22 mouse cellular contexts compared by ENCODE assay signal in genomic region chr6:38055471-38056330, GRCm38 (mm10). TPM values are rescaled to one million over a fixed set of nuclear protein-coding genes. Genes with fewer than 3 reads are reported as not detected.
DNase-seq lines count a peak whose midpoint lies in the region; ATAC-seq and TF ChIP-seq lines count a peak whose summit lies in the region.
"Had no signal": no experiment of that assay in that cellular context is flagged by ENCODE, and none has a peak within 500 bp of the region (broad histone marks: within the 10 kb centered on the region; RNA-seq: fewer than 3 reads in every experiment).

No protein-coding gene starts in this region.

- TF ChIP-seq RAD21 in CH12.LX (IDR thresholded peaks at IDR 0.05; ENCODE audit: low read depth, low read length), result no peak

- H3K36me3 ChIP-seq in kidney, embryonic 15.5 days, result no peaks in the 10 kb centered on the region
- H3K36me3 ChIP-seq in CH12.LX (replicated peaks in 1 of 2; ENCODE audit: control insufficient read depth in 1 of 2, insufficient read depth in 1 of 2, low read length in 1 of 2), result no peaks in the 10 kb centered on the region
- no peaks in the 10 kb centered on the region for H3K36me3 ChIP-seq in midbrain, embryonic 14.5 days (ENCODE audit: control insufficient read depth, insufficient read depth, low read length)
- H3K36me3 ChIP-seq: midbrain, embryonic 15.5 days had no signal

- no peak for ATAC-seq in kidney, embryonic 15.5 days (replicated peaks; ENCODE audit: low FRiP score)
- ATAC-seq in midbrain, embryonic 14.5 days (ENCODE audit: low FRiP score, low TSS enrichment), result no peak
- ATAC-seq: activated CD4-positive, CD25-positive, alpha-beta regulatory T cell, adult 4 months; forebrain, postnatal 0 days; hindbrain, embryonic 16.5 days; midbrain, embryonic 15.5 days had no signal

- H3K4me3 ChIP-seq in kidney, embryonic 15.5 days (replicated peaks), result no peak overlapping the region
- no peak overlapping the region for H3K4me3 ChIP-seq in CH12.LX (replicated peaks in 1 of 3; ENCODE audit: low read depth in 2 of 3, low read length in 2 of 3, poor library complexity in 1 of 3)
- H3K4me3 ChIP-seq in midbrain, embryonic 14.5 days (replicated peaks; ENCODE audit: low read depth, low read length), result no peak overlapping the region
- H3K4me3 ChIP-seq: erythroblast, embryonic 14.5 days; left cerebral cortex, adult 2 months; midbrain, embryonic 15.5 days had no signal

- DNase-seq in adrenal gland, postnatal 10 days, result peak; percentile 42
- no peak for DNase-seq in adrenal gland, adult 8-10 months
- peak; percentile 48 to 61 for DNase-seq in kidney, adult 8-10 months
- no peak for DNase-seq in CH12.LX (ENCODE audit: extremely low read depth)
- DNase-seq in induced T-regulatory cell, adult 2 months (ENCODE audit: low read depth), result peak; percentile 30
- DNase-seq in thymus, postnatal 10 days (ENCODE audit: low spot score in 2 of 2), result no peak
- no peak for DNase-seq in midbrain, embryonic 14.5 days
- DNase-seq: cerebellum, adult 8-10 months; forebrain, postnatal 0 days; gastrocnemius, postnatal 14 days; lung, embryonic 14.5 days had no signal

- dilution Hi-C loops in CH12.LX (cut with MboI; ENCODE audit: extremely low pct_ligation_motif_present, extremely low pct_unique_long_range_greater_than_20kb, low sequenced_read_pairs), result no loop called here

- no peak overlapping the region for H3K27ac ChIP-seq in kidney, embryonic 15.5 days
- no peak overlapping the region for H3K27ac ChIP-seq in CH12.LX (ENCODE audit: insufficient read depth, low read depth)
- H3K27ac ChIP-seq in midbrain, embryonic 14.5 days (replicated peaks; ENCODE audit: low read depth, low read length), result no peak overlapping the region
- H3K27ac ChIP-seq: left cerebral cortex, adult 2 months; macrophage; midbrain, embryonic 15.5 days had no signal

- H3K27me3 ChIP-seq in kidney, embryonic 15.5 days, result no peaks in the 10 kb centered on the region
- no peaks in the 10 kb centered on the region for H3K27me3 ChIP-seq in CH12.LX (replicated peaks)
- no peaks in the 10 kb centered on the region for H3K27me3 ChIP-seq in midbrain, embryonic 14.5 days (ENCODE audit: control insufficient read depth, insufficient read depth, low read length)
- H3K27me3 ChIP-seq: midbrain, embryonic 15.5 days had no signal

- no peak for TF ChIP-seq CTCF in CH12.LX (conservative IDR thresholded peaks at IDR 0.05 in 1 of 2, IDR thresholded peaks at IDR 0.05 in 1 of 2; ENCODE audit: low read depth in 2 of 2, low read length in 2 of 2)

- no peak overlapping the region for H3K4me2 ChIP-seq in kidney, embryonic 15.5 days
- peak overlapping the region; percentile 8 for H3K4me2 ChIP-seq in CH12.LX (ENCODE audit: insufficient read depth, low read depth, poor library complexity, severe bottlenecking)
- H3K4me2 ChIP-seq in midbrain, embryonic 14.5 days (ENCODE audit: low read length), result no peak overlapping the region
- H3K4me2 ChIP-seq: liver, embryonic 11.5 days; lung, embryonic 14.5 days; midbrain, embryonic 15.5 days had no signal

- H3K9ac ChIP-seq in kidney, embryonic 15.5 days, result no peak overlapping the region
- no peak overlapping the region for H3K9ac ChIP-seq in CH12.LX (ENCODE audit: insufficient read depth, low read depth)
- H3K9ac ChIP-seq in midbrain, embryonic 14.5 days (replicated peaks; ENCODE audit: low read length), result no peak overlapping the region
- H3K9ac ChIP-seq: forebrain, postnatal 0 days; lung, embryonic 14.5 days; midbrain, embryonic 15.5 days had no signal

- 82% methylated on average over 15 of the region's 15 CpGs for WGBS in kidney, embryonic 15.5 days
- 87% methylated on average over 15 of the region's 15 CpGs for WGBS in midbrain, embryonic 14.5 days

- no peak for TF ChIP-seq EP300 in CH12.LX (IDR thresholded peaks at IDR 0.05; ENCODE audit: low read length)

- H3K79me2 ChIP-seq in CH12.LX (replicated peaks; ENCODE audit: control insufficient read depth, extremely low read depth, insufficient read depth, poor library complexity, severe bottlenecking), result no peaks in the 10 kb centered on the region

- in situ Hi-C loops in CH12.LX (cut with MboI; ENCODE audit: low pct_ligation_motif_present, low pct_unique_long_range_greater_than_20kb, low sequenced_read_pairs), result loop anchor here (10.0 kb wide), 1 partner anchor 581 kb away; no protein-coding TSS in a partner anchor

- peaks cover 6% of the 10 kb centered on the region for H3K4me1 ChIP-seq in kidney, embryonic 15.5 days
- peaks cover 5 to 7% of the 10 kb centered on the region in 2 experiments for H3K4me1 ChIP-seq in CH12.LX (ENCODE audit: control insufficient read depth in 1 of 2, insufficient read depth in 2 of 2)
- H3K4me1 ChIP-seq in midbrain, embryonic 14.5 days (ENCODE audit: control insufficient read depth, insufficient read depth, low read length), result no peaks in the 10 kb centered on the region
- H3K4me1 ChIP-seq: midbrain, embryonic 15.5 days had no signal

- no peaks in the 10 kb centered on the region for H3K9me3 ChIP-seq in kidney, embryonic 15.5 days (replicated peaks)
- H3K9me3 ChIP-seq in CH12.LX (replicated peaks; ENCODE audit: low read length), result no peaks in the 10 kb centered on the region
- H3K9me3 ChIP-seq in midbrain, embryonic 14.5 days (ENCODE audit: control insufficient read depth, low read length), result no peaks in the 10 kb centered on the region
- H3K9me3 ChIP-seq: midbrain, embryonic 15.5 days had no signal

- no peak for TF ChIP-seq POLR2A in CH12.LX (IDR thresholded peaks at IDR 0.05; ENCODE audit: low read depth, low read length)

TF ChIP-seq in CH12.LX, 34 proteins besides CTCF, POLR2A, EP300 and RAD21:
- TF ChIP-seq BHLHE40 (IDR thresholded peaks at IDR 0.05; ENCODE audit: low read depth, low read length) (no peak), MXI1 (IDR thresholded peaks at IDR 0.05; ENCODE audit: low read depth, low read length) (no peak), GABPA (IDR thresholded peaks at IDR 0.05; ENCODE audit: insufficient replicate concordance, low read depth, low read length) (no peak), RCOR1 (conservative IDR thresholded peaks at IDR 0.05; ENCODE audit: low read depth, low read length) (no peak), POLR2AphosphoS2 (IDR thresholded peaks at IDR 0.05; ENCODE audit: low read depth, low read length) (no peak), MAZ (IDR thresholded peaks at IDR 0.05; ENCODE audit: low read depth, low read length) (no peak), UBTF (IDR thresholded peaks at IDR 0.05; ENCODE audit: low read depth, low read length) (no peak), TCF12 (IDR thresholded peaks at IDR 0.05; ENCODE audit: low read depth, low read length) (no peak), CHD2 (IDR thresholded peaks at IDR 0.05; ENCODE audit: low read length) (no peak), ETS1 (conservative IDR thresholded peaks at IDR 0.05; ENCODE audit: low read depth, low read length) (no peak), CHD1 (IDR thresholded peaks at IDR 0.05; ENCODE audit: low read depth, low read length) (no peak), MAFK (IDR thresholded peaks at IDR 0.05; ENCODE audit: insufficient replicate concordance, low read length) (no peak), USF1 (IDR thresholded peaks at IDR 0.05; ENCODE audit: low read depth, low read length) (no peak), NRF1 (IDR thresholded peaks at IDR 0.05; ENCODE audit: low read depth, low read length) (no peak)

RNA-seq across cellular contexts. Expression of gene Svopl, which starts 8.9 kb away (rescaled TPM):
- 1 to 10 TPM; 1.9 to 3.4 TPM for total RNA-seq in adrenal gland, postnatal 10 days (2021)
- 1 to 10 TPM in 2 of 4 experiments, under 1 TPM in 2; 0.70 to 1.1 (median 0.96) TPM for total RNA-seq in adrenal gland, adult 8-10 months (2022)
- polyA plus RNA-seq in kidney, embryonic 15.5 days (2015; fragmentation: Nextera tagmentation; extraction: Ambion mirVana), result 14.5 and 17.3 TPM in 2 replicates
- total RNA-seq in CH12.LX (2012; rRNA removed) (not detected in 2 replicates), CH12.LX (2014; rRNA removed) (not detected in 2 replicates)
- polyA plus RNA-seq in CH12.LX (2012; ENCODE audit: insufficient read length, low read depth), result not detected in 2 replicates
- polyA plus RNA-seq in midbrain, embryonic 14.5 days (2014; fragmentation: Nextera tagmentation; extraction: Ambion mirVana), result 0.70 and 0.86 TPM in 2 replicates
- total RNA-seq: forebrain, postnatal 0 days; MEL had no signal
- polyA plus RNA-seq: erythroblast, embryonic 14.5 days; macrophage had no signal

RNA-seq across cellular contexts. Expression of gene Tmem213, which starts 53.4 kb away (rescaled TPM):
- not detected for total RNA-seq in adrenal gland, postnatal 10 days (2021)
- not detected for total RNA-seq in adrenal gland, adult 8-10 months (2022)
- 37.4 and 43.5 TPM in 2 replicates for polyA plus RNA-seq in kidney, embryonic 15.5 days (2015; fragmentation: Nextera tagmentation; extraction: Ambion mirVana)
- total RNA-seq in CH12.LX (2012; rRNA removed) (not detected in 2 replicates), CH12.LX (2014; rRNA removed) (not detected in 2 replicates)
- not detected in 2 replicates for polyA plus RNA-seq in CH12.LX (2012; ENCODE audit: insufficient read length, low read depth)
- not detected in 2 replicates for polyA plus RNA-seq in midbrain, embryonic 14.5 days (2014; fragmentation: Nextera tagmentation; extraction: Ambion mirVana)
- total RNA-seq: forebrain, postnatal 0 days; gastrocnemius, postnatal 14 days; heart, postnatal 25 days; layer of hippocampus, adult 18-20 months; left cerebral cortex, adult 2 months; MEL had no signal
- polyA plus RNA-seq: activated CD4-positive, CD25-positive, alpha-beta regulatory T cell, adult 4 months; erythroblast, embryonic 14.5 days; forebrain, postnatal 0 days; hindbrain, embryonic 16.5 days; liver, embryonic 11.5 days; macrophage; midbrain, embryonic 15.5 days had no signal

Comparison
In these comparisons a context has a peak if more than half of its experiments do, and no peak if none do; other contexts are left out.
1. DNase-seq: peak in adrenal gland, postnatal 10 days (single experiment), kidney, adult 8-10 months (2 of 2) and induced T-regulatory cell, adult 2 months (single experiment); none in adrenal gland, adult 8-10 months (single experiment), CH12.LX (single experiment), thymus, postnatal 10 days (0 of 2) and midbrain, embryonic 14.5 days (single experiment).